Mouse (Mus musculus) megakaryocyte, embryonic 14.5 days (primary cell): ENCODE data around the gene Dusp22.

ENCODE experiments used
- FLI1 ChIP-seq: IDR thresholded peaks from 2 replicates; pipeline ENCODE4 v1.6.1; 2012; ENCODE audit warnings: low read length, inconsistent platforms, mixed read lengths
- GATA1 ChIP-seq: IDR thresholded peaks from 3 replicates; pipeline ENCODE4 v1.6.1; 2012; ENCODE audit warnings: mixed read lengths, low read length, inconsistent platforms, borderline replicate concordance

GRCm38 (mm10) chr13:30715573-30715972, 55.8 kb downstream of the Dusp22 start:
- TF ChIP-seq GATA1 (no peak), FLI1 (no peak)
